Mouse (Mus musculus) lung, postnatal 0 days (tissue): ENCODE results near the gene Nmnat2.

ENCODE experiments used
- CTCF ChIP-seq: IDR thresholded peaks from 2 replicates; pipeline ENCODE4 v1.5.1; 2016; ENCODE audit warnings: antibody characterized with exemption, mild to moderate bottlenecking
- EP300 ChIP-seq: IDR thresholded peaks from 2 replicates; pipeline ENCODE4 v1.6.1; 2016; ENCODE audit warnings: antibody characterized with exemption, mild to moderate bottlenecking, control low read depth

DNA sequence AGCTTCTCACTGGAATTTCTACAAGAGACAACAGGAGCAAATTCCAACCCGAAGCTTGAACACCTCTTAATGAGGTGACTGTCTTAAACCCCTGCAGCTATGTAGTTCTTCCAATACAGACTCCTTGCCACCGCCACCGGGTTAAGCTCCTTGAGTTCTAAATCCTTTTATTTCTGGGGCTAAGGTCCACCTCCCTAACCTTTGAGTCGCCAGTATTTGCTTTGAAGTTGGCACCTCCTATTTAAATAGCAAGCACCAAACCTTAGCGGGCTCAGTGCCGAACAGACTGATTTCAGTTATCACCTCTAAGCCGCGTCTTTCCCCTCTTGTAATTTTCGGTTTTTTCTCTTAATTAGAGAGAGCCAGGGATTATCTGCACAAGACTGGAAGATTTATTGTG lies 118.6 kb downstream of the Nmnat2 start:
- TF ChIP-seq EP300 (no peak), CTCF (no peak)
